Mouse (Mus musculus) brown adipose tissue, adult 24 weeks (tissue): ENCODE data around the gene Riok1. TPM values are rescaled to one million over a fixed set of nuclear protein-coding genes. Genes with fewer than 3 reads are reported as not detected.

Experiments
- H3K27ac ChIP-seq: fragments of 200-500 bp; replicated peaks from 2 replicates; pipeline ENCODE4 v1.5.1; 2012; ENCODE audit warnings: low read depth, mild to moderate bottlenecking, low read length
- H3K4me1 ChIP-seq: fragments of 200-500 bp; 2 replicates; pipeline ENCODE4 v1.6.1; 2012; ENCODE audit warnings: low read length, mixed read lengths; ENCODE audit not compliant: control insufficient read depth, insufficient read depth, insufficient read length
- H3K4me3 ChIP-seq: fragments of 200-500 bp; 2 replicates; pipeline ENCODE4 v1.5.1; 2012; ENCODE audit warnings: low read depth, mild to moderate bottlenecking, low read length, moderate library complexity; ENCODE audit not compliant: insufficient read depth
- polyA plus RNA-seq: library from polyadenylated mRNA; stranded (reverse); fragments of >200 nt; gene quantifications from 2 replicates; pipeline ENCODE4 v1.2.4, GENCODE M21; 2012; ENCODE audit not compliant: missing spikeins, insufficient read depth, insufficient read length

Gene Riok1
- polyA plus RNA-seq, 1 experiment = 12.3 TPM

DNA sequence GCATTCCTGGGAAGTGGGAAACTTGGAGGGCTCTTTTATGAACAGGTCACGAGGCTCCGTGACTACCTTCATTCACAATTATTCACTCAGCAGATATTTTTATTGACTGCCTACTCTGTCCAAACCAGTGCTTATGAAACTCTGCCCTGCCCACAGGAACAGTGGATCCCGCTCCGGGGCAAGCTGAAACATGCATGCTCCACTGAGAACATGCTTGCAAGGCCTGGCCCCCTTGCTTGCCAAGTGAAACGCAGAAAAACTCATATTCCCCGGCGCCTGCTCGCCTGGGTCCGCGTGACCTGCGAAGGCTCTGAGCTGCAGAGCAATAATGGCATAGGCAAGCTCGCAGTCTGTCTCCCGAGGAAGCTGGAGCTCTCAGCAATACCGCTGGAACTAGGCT is 43.9 kb downstream of the Riok1 start:
- Histone ChIP-seq H3K27ac (no peak overlapping the region), H3K4me1 (no peaks in the 10 kb centered on the region; the same call in 1 of the 2 replicates), H3K4me3 (no peak overlapping the region)

DNA sequence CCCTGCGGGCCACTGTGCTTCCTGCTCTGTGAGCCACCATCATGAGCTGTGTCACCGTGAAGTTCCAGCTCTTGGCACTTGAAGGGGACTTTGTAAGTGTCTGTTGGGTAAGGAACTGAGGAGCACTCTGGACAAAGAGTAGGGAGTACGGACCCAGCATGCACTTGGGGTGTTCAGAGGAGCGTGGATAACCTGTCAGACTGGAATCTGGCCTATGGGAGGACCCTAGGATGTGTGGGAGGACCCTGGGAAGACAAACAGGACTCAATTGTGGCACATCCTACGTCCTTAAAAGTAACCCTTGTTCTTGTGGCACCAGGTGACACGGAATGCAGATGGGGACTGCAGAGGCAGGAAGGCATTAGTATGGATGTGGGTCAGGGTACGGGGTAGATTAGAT is 44.4 kb downstream of the Riok1 start:
- Histone ChIP-seq H3K27ac (no peak overlapping the region), H3K4me3 (no peak overlapping the region), H3K4me1 (no peaks in the 10 kb centered on the region; the same call in 1 of the 2 replicates)

DNA sequence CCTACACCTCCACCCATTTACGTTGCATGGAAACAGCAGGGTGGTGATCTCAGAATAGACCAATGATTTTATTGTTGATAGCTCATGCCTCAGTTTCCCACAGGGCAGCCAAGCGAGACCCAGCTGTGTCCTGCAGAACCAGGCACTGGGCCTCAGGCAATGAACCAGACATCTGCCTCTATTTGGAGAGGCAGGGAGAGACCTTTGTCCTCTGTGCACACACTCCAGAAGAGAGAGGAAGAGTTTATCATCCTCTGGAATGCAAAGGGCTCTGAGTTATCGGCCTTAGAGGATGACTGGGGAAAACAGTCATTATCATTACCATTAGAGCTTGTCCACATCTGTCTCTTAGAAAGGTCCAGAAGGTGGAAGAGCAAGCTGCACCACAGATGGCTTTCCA is 49.9 kb downstream of the Riok1 start:
- no peak overlapping the region for H3K4me3 ChIP-seq
- H3K27ac ChIP-seq = no peak overlapping the region
- no peaks in the 10 kb centered on the region; the same call in 1 of the 2 replicates for H3K4me1 ChIP-seq

DNA sequence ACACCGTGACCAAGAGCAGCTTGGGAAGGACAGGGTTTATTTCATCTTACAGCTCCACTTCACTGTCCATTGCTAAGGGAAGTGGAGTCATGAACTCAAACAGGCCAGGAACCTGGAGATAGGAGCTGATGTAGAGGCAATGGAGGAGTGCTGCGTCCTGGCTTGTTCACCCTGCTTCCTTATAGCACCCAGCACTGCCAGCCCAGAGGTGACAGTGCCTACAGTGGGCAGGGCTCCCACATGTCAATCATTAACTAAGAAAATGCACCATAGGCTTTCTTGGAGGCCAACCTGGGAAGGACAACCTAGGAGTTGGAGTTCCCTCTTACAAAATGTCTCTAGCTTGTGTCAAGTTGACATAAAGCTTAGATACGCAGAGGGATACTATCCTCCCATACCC is 51.2 kb downstream of the Riok1 start:
- no peaks in the 10 kb centered on the region; the same call in 1 of the 2 replicates for H3K4me1 ChIP-seq
- no peak overlapping the region for H3K4me3 ChIP-seq
- H3K27ac ChIP-seq = no peak overlapping the region

DNA sequence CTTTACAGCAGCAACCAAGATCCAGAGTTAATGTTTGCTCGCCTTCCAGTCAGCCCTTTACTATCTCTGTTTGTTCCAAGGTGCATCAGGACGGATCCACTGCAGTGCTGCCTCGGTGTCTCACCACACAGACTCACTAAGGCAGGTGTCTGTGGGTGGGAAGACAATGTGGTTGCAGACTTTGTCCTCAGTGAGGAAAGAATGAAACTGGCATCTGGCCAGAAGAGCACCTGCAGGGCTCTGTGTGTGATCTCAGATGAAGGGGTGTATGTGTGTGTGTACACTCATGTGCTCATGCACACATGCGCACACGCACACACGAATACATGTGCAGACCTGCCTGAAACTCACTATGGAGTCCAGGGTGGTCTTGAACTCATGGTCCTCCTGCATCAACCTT is 52.7 kb downstream of the Riok1 start:
- no peaks in the 10 kb centered on the region for H3K4me1 ChIP-seq
- H3K27ac ChIP-seq = no peak overlapping the region
- H3K4me3 ChIP-seq = no peak overlapping the region

DNA sequence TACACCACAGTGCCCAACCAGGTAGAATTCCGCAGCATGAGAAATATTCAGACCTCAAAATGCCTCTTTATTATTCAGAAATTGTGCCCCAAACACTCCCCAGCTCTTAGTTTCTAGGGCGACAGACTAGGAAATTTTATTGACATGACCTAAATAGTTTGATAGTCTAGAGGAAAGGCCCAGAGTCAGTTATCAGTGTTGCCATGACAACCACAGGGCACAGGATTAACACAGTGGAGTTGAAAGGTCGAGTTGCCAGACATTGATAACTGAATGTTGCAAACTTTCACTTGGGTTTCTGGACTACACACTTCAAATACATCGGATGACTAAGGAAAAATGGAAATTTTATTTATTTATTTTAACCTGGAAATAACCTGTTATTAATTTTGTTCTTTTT is 53.1 kb downstream of the Riok1 start:
- Histone ChIP-seq H3K4me1 (no peaks in the 10 kb centered on the region), H3K4me3 (no peak overlapping the region), H3K27ac (no peak overlapping the region)

DNA sequence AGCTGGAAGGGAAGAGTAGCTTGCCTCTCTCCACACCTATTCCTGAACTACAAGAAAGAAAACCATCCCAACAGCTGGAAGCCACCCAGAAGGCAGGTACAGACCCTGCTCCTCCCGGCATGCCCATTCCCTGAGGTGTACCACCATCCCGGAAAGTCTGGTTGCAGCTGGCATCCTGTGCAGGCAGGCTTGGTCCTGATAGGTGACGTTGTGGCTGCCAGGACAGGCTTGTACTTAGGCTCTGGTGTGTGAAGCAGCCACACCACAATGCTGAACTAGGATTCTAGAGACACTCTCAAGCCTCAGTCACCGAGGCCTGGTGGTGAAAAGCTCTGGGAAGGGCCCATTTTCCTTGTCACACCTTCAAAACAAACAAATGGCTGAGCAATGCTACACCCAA is 59.4 kb downstream of the Riok1 start:
- no peak overlapping the region for H3K27ac ChIP-seq
- no peaks in the 10 kb centered on the region for H3K4me1 ChIP-seq
- no peak overlapping the region for H3K4me3 ChIP-seq

DNA sequence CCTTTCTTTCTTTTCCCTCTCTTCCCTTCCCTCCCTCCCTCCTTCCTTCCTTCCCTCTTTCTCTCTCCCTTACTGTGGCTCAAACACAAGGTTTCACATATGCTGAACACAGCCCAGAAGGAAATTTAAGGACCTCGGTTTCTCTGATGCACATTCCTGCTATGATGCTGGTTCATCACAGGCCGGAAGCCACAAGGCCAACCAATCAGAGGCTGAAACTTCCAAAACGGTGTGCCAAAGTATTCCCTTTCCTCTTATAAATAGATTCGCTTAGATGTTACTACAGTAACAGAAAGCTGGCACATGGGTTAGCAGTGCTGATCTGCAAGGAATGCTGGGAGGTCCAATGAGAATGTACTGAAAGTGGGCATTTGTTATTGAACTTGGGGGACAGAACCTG is 66.6 kb downstream of the Riok1 start:
- H3K4me3 ChIP-seq = no peak overlapping the region
- no peaks in the 10 kb centered on the region for H3K4me1 ChIP-seq
- no peak overlapping the region for H3K27ac ChIP-seq

DNA sequence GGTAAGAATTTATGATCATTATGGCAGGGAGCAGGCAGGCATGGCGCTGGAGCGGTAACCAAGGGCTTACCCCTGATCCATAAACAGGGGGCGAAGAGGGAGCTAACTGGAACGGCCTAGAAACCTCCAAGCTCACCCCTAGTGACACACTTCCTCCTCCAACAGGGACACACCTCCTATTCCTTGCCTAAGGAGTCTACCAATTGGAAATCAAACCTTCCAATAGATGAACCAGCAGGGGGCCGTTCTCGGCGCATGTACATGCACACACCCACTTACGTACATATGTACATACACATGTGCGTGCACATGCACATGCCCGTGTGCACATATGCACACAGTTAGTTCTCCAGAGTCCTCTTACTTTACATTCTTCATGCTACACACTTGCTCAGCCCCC is 67.7 kb downstream of the Riok1 start:
- no peak overlapping the region for H3K4me3 ChIP-seq
- H3K4me1 ChIP-seq = no peaks in the 10 kb centered on the region
- H3K27ac ChIP-seq = no peak overlapping the region

DNA sequence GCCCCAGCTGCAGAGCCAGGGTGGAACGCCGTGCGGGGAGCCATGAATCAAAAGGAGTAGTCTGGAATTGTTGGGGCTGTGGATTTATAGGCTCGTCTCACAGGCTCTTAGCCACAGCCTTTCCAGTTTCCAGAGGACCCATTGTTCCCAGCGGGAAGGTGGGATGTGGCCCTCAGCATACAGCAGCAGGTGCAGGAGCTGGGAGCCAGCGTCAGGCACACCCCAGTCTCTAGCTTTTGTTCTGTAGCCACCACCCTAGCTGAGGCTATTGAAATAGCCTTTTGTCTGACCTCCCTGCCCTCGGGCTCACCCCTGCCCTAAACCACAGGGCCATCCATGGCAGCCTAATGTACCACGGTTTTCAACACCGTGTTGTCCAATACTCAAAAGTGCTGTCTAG is 72.3 kb downstream of the Riok1 start:
- Histone ChIP-seq H3K4me1 (no peaks in the 10 kb centered on the region), H3K27ac (no peak overlapping the region), H3K4me3 (no peak overlapping the region)

Other genes starting within 250 kb of the Riok1 start
- 32.8 and 33.3 TPM in 2 replicates for gene Ssr1, start 42.8 kb upstream of the Riok1 start, polyA plus RNA-seq
- gene Cage1, start 74 bp downstream of the Riok1 start, polyA plus RNA-seq = 0.75 and 2.4 TPM in 2 replicates
- 0.33 and 1.3 TPM in 2 replicates for gene Dsp, start 114.3 kb downstream of the Riok1 start, polyA plus RNA-seq
- 9.7 and 27.0 TPM in 2 replicates for gene Snrnp48, start 167.9 kb downstream of the Riok1 start, polyA plus RNA-seq